Mouse (Mus musculus) brain, embryonic 14.5 days (tissue): ENCODE results near the gene Tbx5.

Experiments used
- CTCF ChIP-seq: fragments of 200-500 bp; IDR thresholded peaks from 2 replicates; pipeline ENCODE4 v1.5.1; 2012; ENCODE audit warnings: inconsistent platforms, mild to moderate bottlenecking, moderate library complexity, borderline replicate concordance; ENCODE audit not compliant: insufficient read depth, insufficient read length; ENCODE audit errors: extremely low read depth
- POLR2A ChIP-seq: fragments of 200-500 bp; IDR thresholded peaks from 2 replicates; pipeline ENCODE4 v1.6.1; 2012; ENCODE audit warnings: mild to moderate bottlenecking, inconsistent platforms, borderline replicate concordance; ENCODE audit not compliant: poor library complexity, insufficient read depth, insufficient read length, severe bottlenecking; ENCODE audit errors: extremely low read depth

GRCm38 (mm10) chr5:119867986-119868385 lies 35.5 kb downstream of the Tbx5 start:
- TF ChIP-seq CTCF: no peak
- TF ChIP-seq POLR2A: no peak
